Mouse (Mus musculus) liver, embryonic 14.5 days (tissue): ENCODE data around the gene Fgr. TPM values are rescaled to one million over a fixed set of nuclear protein-coding genes. Genes with fewer than 3 reads are reported as not detected.

Experiments
- ATAC-seq: fragments of 200-750 bp; cut with Nextera tagmentation; 2 replicates; pipeline ENCODE4 v1.8.0; 2017; ENCODE audit warnings: moderate number of reproducible peaks, mild to moderate bottlenecking, moderate library complexity; ENCODE audit not compliant: insufficient read depth
- DNase-seq, 3 experiments: peaks; one replicate each; pipeline ENCODE4 v3.0.0-alpha.2; 2012 to 2013; ENCODE audit warnings: low read depth in 3 of 3, low spot score in 3 of 3
- H3K27ac ChIP-seq: fragments of 300-500 bp; sonication (generic); 2 replicates; pipeline ENCODE4 v1.5.1; 2014; ENCODE audit warnings: moderate library complexity, mild to moderate bottlenecking, control low read depth, inconsistent platforms
- H3K27me3 ChIP-seq: fragments of 300-500 bp; sonication (generic); 2 replicates; pipeline ENCODE4 v1.6.1; 2014; ENCODE audit warnings: mild to moderate bottlenecking, low read length, moderate library complexity; ENCODE audit not compliant: control insufficient read depth, insufficient read depth
- H3K36me3 ChIP-seq: fragments of 300-500 bp; sonication (generic); replicated peaks from 2 replicates; pipeline ENCODE4 v1.6.1; 2014; ENCODE audit warnings: low read depth; ENCODE audit not compliant: control insufficient read depth, insufficient read depth
- H3K4me1 ChIP-seq, 2 experiments: fragments of 200-500 bp in 1 of 2; fragments of 300-500 bp in 1 of 2; sonication (generic) in 1 of 2; replicated peaks; 2 replicates each; pipeline ENCODE4 v1.6.1; 2012 to 2014; ENCODE audit warnings: antibody characterized with exemption in 1 of 2, inconsistent platforms in 1 of 2, low read length in 1 of 2; ENCODE audit not compliant: control insufficient read depth in 2 of 2, insufficient read depth in 2 of 2
- H3K4me2 ChIP-seq: fragments of 300-500 bp; sonication (generic); 2 replicates; pipeline ENCODE4 v1.6.1; 2014; ENCODE audit warnings: low read depth, mild to moderate bottlenecking, control low read depth, moderate library complexity
- H3K4me3 ChIP-seq, 2 experiments: fragments of 200-500 bp in 1 of 2; fragments of 300-500 bp in 1 of 2; sonication (generic) in 1 of 2; 2 replicates each; pipeline ENCODE4 v1.5.1; 2012 to 2014; ENCODE audit warnings: low read depth in 2 of 2, low read length in 2 of 2, mild to moderate bottlenecking in 2 of 2, control low read depth in 1 of 2, inconsistent platforms in 1 of 2, moderate library complexity in 1 of 2; ENCODE audit not compliant: insufficient read depth in 1 of 2
- H3K9ac ChIP-seq: fragments of 300-500 bp; sonication (generic); replicated peaks from 2 replicates; pipeline ENCODE4 v1.6.1; 2014; ENCODE audit warnings: mild to moderate bottlenecking, control low read depth, moderate library complexity
- H3K9me3 ChIP-seq: fragments of 300-500 bp; sonication (generic); 2 replicates; pipeline ENCODE4 v1.6.1; 2016; ENCODE audit warnings: low read length, mixed read lengths; ENCODE audit not compliant: control insufficient read depth
- CTCF ChIP-seq: IDR thresholded peaks from 2 replicates; pipeline ENCODE4 v1.5.1; 2016; ENCODE audit warnings: antibody characterized with exemption, low read depth, control low read depth
- EP300 ChIP-seq: IDR thresholded peaks from 2 replicates; pipeline ENCODE4 v1.6.1; 2016; ENCODE audit warnings: antibody characterized with exemption, low read depth
- WGBS: fragments of 180-500 bp; shearing (Covaris S2); extraction: QIAGEN DNeasy Blood & Tissue Kit; methylation state at CpG from one replicate; pipeline ENCODE4 v1.1.7; 2014; ENCODE audit not compliant: insufficient replicate concordance; 5-methylcytosine and 5-hydroxymethylcytosine counted together
- polyA plus RNA-seq, 2 experiments: library from polyadenylated mRNA; depleted of rRNA in 1 of 2; stranded (reverse) in 1 of 2; unstranded in 1 of 2; fragments of >200 nt; fragmentation: Nextera tagmentation in 1 of 2; extraction: Ambion mirVana in 1 of 2; gene quantifications; 2 replicates each; pipeline versions ENCODE4 v1.2.1 to v1.2.3; 2012 to 2014

Gene Fgr
- polyA plus RNA-seq, 2 experiments: 0.75 to 0.79 TPM

GRCm38 (mm10) chr4:133039116-133039819 is 65.4 kb downstream of the Fgr start:
- WGBS: 2% methylated on average over 51 of the region's 77 CpGs
- H3K27ac ChIP-seq: no peak overlapping the region
- TF ChIP-seq CTCF (no peak), EP300 (no peak)
- H3K36me3 ChIP-seq: no peaks in the 10 kb centered on the region
- H3K9me3 ChIP-seq: no peaks in the 10 kb centered on the region
- H3K27me3 ChIP-seq: peaks cover 52% of the 10 kb centered on the region
- no peak for ATAC-seq
- H3K4me3 ChIP-seq: peak overlapping the region; percentile 25 to 52
- peak overlapping the region; percentile 59 for H3K4me2 ChIP-seq
- H3K4me1 ChIP-seq: peaks cover 7 to 20% of the 10 kb centered on the region in 2 experiments; a peak in 3 of 4 replicates
- no peak for DNase-seq
- H3K9ac ChIP-seq: no peak overlapping the region

GRCm38 (mm10) chr4:133039832-133040231 is 65.9 kb downstream of the Fgr start:
- 34% methylated on average over 18 of the region's 18 CpGs for WGBS
- H3K27ac ChIP-seq: no peak overlapping the region
- DNase-seq (no peak), ATAC-seq (no peak)
- H3K36me3 ChIP-seq: no peaks in the 10 kb centered on the region
- peak overlapping the region; percentile 59 for H3K4me2 ChIP-seq
- no peak overlapping the region for H3K4me3 ChIP-seq
- TF ChIP-seq CTCF: no peak
- TF ChIP-seq EP300: no peak
- H3K9me3 ChIP-seq: no peaks in the 10 kb centered on the region
- peaks cover 52% of the 10 kb centered on the region for H3K27me3 ChIP-seq
- peaks cover 7 to 24% of the 10 kb centered on the region in 2 experiments; a peak in 3 of 4 replicates for H3K4me1 ChIP-seq
- H3K9ac ChIP-seq: no peak overlapping the region

GRCm38 (mm10) chr4:133040241-133040904 is 66.5 kb downstream of the Fgr start:
- no peak overlapping the region for H3K4me3 ChIP-seq
- H3K4me2 ChIP-seq: peak overlapping the region; percentile 22; the same call in 1 of the 2 replicates
- H3K9me3 ChIP-seq: no peaks in the 10 kb centered on the region
- TF ChIP-seq CTCF: no peak
- no peak for TF ChIP-seq EP300
- H3K4me1 ChIP-seq: peaks cover 7 to 29% of the 10 kb centered on the region in 2 experiments; a peak in 3 of 4 replicates
- DNase-seq: no peak
- ATAC-seq: no peak
- 72% methylated on average over 14 of the region's 14 CpGs for WGBS
- H3K27me3 ChIP-seq: peaks cover 52% of the 10 kb centered on the region
- H3K9ac ChIP-seq: no peak overlapping the region
- H3K36me3 ChIP-seq: no peaks in the 10 kb centered on the region
- H3K27ac ChIP-seq: no peak overlapping the region

GRCm38 (mm10) chr4:133042244-133042643 is 68.3 kb downstream of the Fgr start:
- DNase-seq (no peak), ATAC-seq (no peak)
- Histone ChIP-seq H3K4me1 (peaks cover 7 to 42% of the 10 kb centered on the region in 2 experiments), H3K4me3 (no peak overlapping the region), H3K27ac (no peak overlapping the region), H3K4me2 (no peak overlapping the region), H3K27me3 (peaks cover 40% of the 10 kb centered on the region), H3K9me3 (no peaks in the 10 kb centered on the region), H3K36me3 (no peaks in the 10 kb centered on the region), H3K9ac (no peak overlapping the region)
- TF ChIP-seq EP300 (no peak), CTCF (no peak)
- WGBS: 36% methylated on average over 4 of the region's 4 CpGs
